Mouse (Mus musculus) kidney, adult 8-10 months (tissue): Measurements from ENCODE around the gene Olfr1232.

Source experiments
- DNase-seq, 2 experiments: peaks; one replicate each; pipeline ENCODE4 v3.0.0; 2022

The Olfr1232 gene

DNA sequence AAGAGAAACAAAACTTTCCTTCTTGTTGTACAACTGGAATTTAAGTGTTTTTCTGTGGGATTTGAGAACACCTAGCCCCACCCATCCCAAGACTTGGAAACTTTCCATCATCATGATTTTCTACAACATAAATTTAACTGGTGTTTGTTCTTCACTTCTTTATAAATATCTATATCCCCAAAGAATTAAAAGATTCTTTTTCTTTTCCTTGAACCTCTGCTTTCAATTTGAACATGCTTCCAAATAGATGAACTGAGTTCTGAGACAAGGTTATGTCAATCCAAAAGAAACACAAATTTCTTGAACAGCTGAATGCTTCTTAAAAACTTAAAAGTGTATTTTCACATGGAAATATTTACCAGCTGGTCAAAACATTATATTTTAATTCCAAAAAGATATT is at the start of gene Olfr1232:
Gene Olfr1232, minus strand, starts transcription at position 101 of the 400 bp plus-strand sequence.
- no peak for DNase-seq

DNA sequence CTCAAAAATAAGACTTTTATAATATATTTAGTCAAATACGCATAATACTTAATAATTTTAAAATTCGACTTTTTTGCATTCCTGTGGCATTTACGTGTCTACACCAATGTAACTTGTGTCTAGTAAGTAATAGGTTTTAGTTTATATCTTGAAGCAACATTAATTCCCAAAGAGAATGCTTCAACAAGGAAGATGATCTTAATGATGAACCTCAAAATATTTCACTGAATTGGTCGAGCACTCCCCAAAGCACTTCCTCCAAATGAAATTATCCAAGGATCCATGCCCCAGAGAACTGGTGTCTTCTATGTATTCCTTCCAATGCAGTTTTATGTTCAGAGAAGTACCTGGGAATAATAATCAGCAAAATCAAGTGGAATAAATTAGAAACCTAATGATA is 35.3 kb upstream of the Olfr1232 start, which contains the start of gene Olfr1234:
Gene Olfr1234, minus strand, starts transcription at position 101 of the 400 bp plus-strand sequence.
- DNase-seq, result no peak

DNA sequence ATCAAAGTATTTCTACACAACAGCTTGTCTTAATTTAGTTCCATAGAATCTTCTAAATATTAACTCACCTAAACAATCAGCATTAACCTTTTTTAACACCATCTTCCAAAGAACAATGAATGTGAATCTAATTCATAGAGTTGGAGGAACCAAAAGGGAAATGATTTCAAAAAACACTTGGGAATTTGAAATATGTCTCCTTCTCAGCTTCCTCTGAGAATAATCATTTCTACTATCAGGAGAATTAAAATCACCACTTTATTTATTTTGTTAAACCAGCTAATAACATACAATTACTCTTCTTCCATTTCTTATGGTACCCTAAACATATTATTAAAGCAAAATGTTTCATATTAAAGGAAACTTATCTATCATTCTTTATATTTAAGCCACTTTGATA is 12.8 kb upstream of the Olfr1232 start, which contains the start of gene Olfr1233:
Gene Olfr1233, minus strand, starts transcription at position 101 of the 400 bp plus-strand sequence.
- no peak for DNase-seq

DNA sequence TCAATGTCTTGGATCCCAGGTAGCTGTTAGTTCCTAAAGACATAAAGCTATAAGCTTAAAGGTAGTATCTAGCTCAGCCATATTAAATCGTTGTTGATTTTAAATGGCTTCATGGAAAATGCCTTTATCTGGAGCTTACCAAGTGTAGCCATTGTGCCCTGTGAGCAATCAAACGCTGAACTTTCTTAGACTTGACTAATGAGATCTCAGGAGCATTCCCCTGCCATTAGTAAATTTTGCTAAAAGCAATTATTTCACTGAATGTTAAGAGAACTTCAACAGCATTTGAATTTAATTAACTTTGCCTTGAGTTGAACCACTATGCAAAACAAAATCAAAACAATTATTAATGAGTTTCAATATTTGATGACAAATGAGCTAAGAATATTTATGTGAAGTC is 22.5 kb downstream of the Olfr1232 start, which contains the start of gene Olfr1231:
Gene Olfr1231, minus strand, starts transcription at position 101 of the 400 bp plus-strand sequence.
- DNase-seq, result no peak

DNA sequence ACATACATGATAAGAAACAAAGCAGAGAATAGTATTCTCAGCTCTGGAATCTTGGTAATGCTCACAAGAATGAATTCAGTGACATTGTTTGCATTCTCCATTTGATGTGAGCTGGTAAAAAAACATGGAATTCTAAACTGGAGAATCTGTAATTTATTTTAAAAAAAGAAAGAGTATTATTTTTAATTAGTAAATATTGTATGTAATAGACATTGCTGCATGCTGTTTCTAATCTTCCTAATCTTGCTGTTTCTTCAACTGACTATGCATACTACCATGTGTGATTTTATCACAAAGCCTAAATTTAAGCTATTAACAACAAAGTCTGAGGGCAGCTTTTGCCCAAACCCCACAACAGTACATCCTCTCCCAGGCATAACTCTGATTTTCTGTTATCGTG is 32.3 kb downstream of the Olfr1232 start, which contains the start of gene Olfr1230:
Gene Olfr1230, minus strand, starts transcription at position 101 of the 400 bp plus-strand sequence.
- no peak for DNase-seq

DNA sequence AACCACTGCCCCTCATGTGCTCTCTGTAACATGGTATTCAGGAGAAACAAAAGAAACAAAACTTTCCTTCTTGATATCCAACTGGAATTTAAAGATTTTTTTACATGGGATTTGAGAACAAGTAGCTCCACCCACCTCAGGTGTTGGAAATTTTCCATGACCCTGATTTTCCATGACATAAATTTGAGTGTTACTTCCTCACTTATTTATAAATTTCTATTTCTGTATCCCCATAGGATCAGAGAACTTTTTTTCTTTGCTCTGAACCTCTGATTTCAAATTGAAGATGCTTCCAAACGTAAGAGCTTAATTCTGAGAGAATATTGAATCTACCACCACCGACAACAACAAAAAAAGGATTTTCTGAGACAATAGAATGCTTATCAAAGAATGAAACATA is 41.6 kb downstream of the Olfr1232 start, which contains the start of gene Olfr1229:
Gene Olfr1229, minus strand, starts transcription at position 101 of the 400 bp plus-strand sequence.
- DNase-seq, result no peak
